In the genomic region with DNA sequence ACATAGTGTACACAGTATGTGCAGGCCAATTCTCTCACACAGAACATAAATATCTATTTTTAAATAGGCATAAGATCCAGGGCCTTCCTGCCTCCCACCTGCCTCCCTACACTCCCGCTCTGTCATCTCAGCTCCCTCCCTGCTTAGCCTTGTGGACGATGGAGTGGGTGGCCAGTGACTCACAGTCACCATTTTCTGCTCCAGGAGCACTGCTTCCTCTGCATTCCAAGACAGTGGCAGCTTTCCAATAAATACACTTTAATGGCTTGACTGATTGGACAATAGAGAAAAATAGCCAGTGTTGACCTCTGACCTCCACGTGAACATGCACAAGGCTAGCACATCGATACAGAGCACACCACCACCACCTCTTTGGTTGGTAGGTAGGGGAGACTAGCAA, we compare ENCODE assay signal across 15 mouse cellular contexts. TPM values are rescaled to one million over a fixed set of nuclear protein-coding genes. Genes with fewer than 3 reads are reported as not detected.
DNase-seq lines count a peak whose midpoint lies in the region; ATAC-seq and TF ChIP-seq lines count a peak whose summit lies in the region.
"Had no signal": no experiment of that assay in that cellular context is flagged by ENCODE, and none has a peak within 500 bp of the region (broad histone marks: within the 10 kb centered on the region; RNA-seq: fewer than 3 reads in every experiment).

No protein-coding gene starts in this region.

- H3K79me2 ChIP-seq in myocyte (ENCODE audit: control insufficient read depth, insufficient read depth): no peaks in the 10 kb centered on the region

- TF ChIP-seq POLR2A in embryonic fibroblast, embryonic 13.5 days (IDR thresholded peaks at IDR 0.05; ENCODE audit: low read depth, low read length): no peak
- TF ChIP-seq POLR2A in myocyte (IDR thresholded peaks at IDR 0.05; ENCODE audit: insufficient read length, low read depth): no peak

- intact Hi-C loops in heart, postnatal 25 days (cut with DNase I): no loop called here

- ATAC-seq in lung, embryonic 14.5 days (ENCODE audit: insufficient read depth): no peak
- ATAC-seq in CD4-positive, CD25-positive, alpha-beta regulatory T cell, adult 4 months: no peak
- ATAC-seq: midbrain, embryonic 15.5 days had no signal

- 48% methylated on average over 4 of the region's 4 CpGs for WGBS in lung, embryonic 14.5 days

- no peak overlapping the region for H3K4me3 ChIP-seq in lung, embryonic 14.5 days (ENCODE audit: low read depth, low read length)
- no peak overlapping the region for H3K4me3 ChIP-seq in embryonic fibroblast, embryonic 13.5 days (ENCODE audit: insufficient read depth, low read length)
- no peak overlapping the region for H3K4me3 ChIP-seq in myocyte
- H3K4me3 ChIP-seq: embryonic facial prominence, embryonic 10.5 days; limb, embryonic 12.5 days; midbrain, embryonic 15.5 days; neural tube, embryonic 13.5 days had no signal

- TF ChIP-seq CTCF in lung, embryonic 14.5 days (IDR thresholded peaks at IDR 0.05; ENCODE audit: low read depth): no peak
- TF ChIP-seq CTCF in embryonic fibroblast, embryonic 13.5 days (IDR thresholded peaks at IDR 0.05; ENCODE audit: borderline replicate concordance, insufficient read depth, low read length): no peak

- H3K36me3 ChIP-seq in lung, embryonic 14.5 days (ENCODE audit: insufficient read depth): no peaks in the 10 kb centered on the region
- no peaks in the 10 kb centered on the region for H3K36me3 ChIP-seq in myocyte (ENCODE audit: control insufficient read depth, insufficient read depth)
- H3K36me3 ChIP-seq: embryonic facial prominence, embryonic 10.5 days; limb, embryonic 12.5 days; midbrain, embryonic 15.5 days; neural tube, embryonic 13.5 days had no signal

- no peaks in the 10 kb centered on the region for H3K9me3 ChIP-seq in lung, embryonic 14.5 days (ENCODE audit: low read depth, low read length)
- H3K9me3 ChIP-seq: embryonic facial prominence, embryonic 10.5 days; limb, embryonic 12.5 days; midbrain, embryonic 15.5 days; neural tube, embryonic 13.5 days had no signal

- no peak overlapping the region for H3K9ac ChIP-seq in lung, embryonic 14.5 days
- H3K9ac ChIP-seq: limb, embryonic 12.5 days; midbrain, embryonic 15.5 days; neural tube, embryonic 13.5 days had no signal

- no peak overlapping the region for H3ac ChIP-seq in myocyte (ENCODE audit: control insufficient read depth, insufficient read length)

- no peak overlapping the region for H3K27ac ChIP-seq in lung, embryonic 14.5 days (ENCODE audit: low read depth)
- peak overlapping the region; percentile 31; the same call in 1 of the 2 replicates for H3K27ac ChIP-seq in embryonic fibroblast, embryonic 13.5 days (ENCODE audit: insufficient read depth, low read length)
- H3K27ac ChIP-seq: embryonic facial prominence, embryonic 10.5 days; limb, embryonic 12.5 days; macrophage; midbrain, embryonic 15.5 days; neural tube, embryonic 13.5 days had no signal

- no peak overlapping the region for H3K4me2 ChIP-seq in lung, embryonic 14.5 days
- H3K4me2 ChIP-seq in myocyte (ENCODE audit: low read depth): no peak overlapping the region
- H3K4me2 ChIP-seq: limb, embryonic 12.5 days; midbrain, embryonic 15.5 days; neural tube, embryonic 13.5 days had no signal

- H3K27me3 ChIP-seq in lung, embryonic 14.5 days (ENCODE audit: insufficient read depth, low read length): no peaks in the 10 kb centered on the region
- no peaks in the 10 kb centered on the region for H3K27me3 ChIP-seq in myocyte (ENCODE audit: control insufficient read depth, insufficient read depth, insufficient read length)
- H3K27me3 ChIP-seq: limb, embryonic 12.5 days; midbrain, embryonic 15.5 days; neural tube, embryonic 13.5 days had no signal

- H3K4me1 ChIP-seq in lung, embryonic 14.5 days (ENCODE audit: insufficient read depth): no peaks in the 10 kb centered on the region
- peaks cover 15% of the 10 kb centered on the region for H3K4me1 ChIP-seq in embryonic fibroblast, embryonic 13.5 days (ENCODE audit: control insufficient read depth, insufficient read depth, low read length)
- H3K4me1 ChIP-seq: limb, embryonic 12.5 days; midbrain, embryonic 15.5 days; neural tube, embryonic 13.5 days had no signal

- peak; percentile 28 to 43 for DNase-seq in heart, adult 9 months (ENCODE audit: low spot score in 2 of 2)
- DNase-seq in heart, postnatal 25 days (ENCODE audit: low spot score): no peak
- peak; percentile 60 for DNase-seq in lung, embryonic 14.5 days
- DNase-seq in lung, postnatal 14 days: no peak
- no peak for DNase-seq in cerebellum, postnatal 25 days
- DNase-seq: cerebellum, adult 8-10 months; gastrocnemius, postnatal 25 days had no signal

TF ChIP-seq in myocyte, 11 proteins besides CTCF, POLR2A, EP300 and RAD21:
- TF ChIP-seq TCF3 (IDR thresholded peaks at IDR 0.05; ENCODE audit: insufficient read length, low read depth) (no peak), MYOD1 (IDR thresholded peaks at IDR 0.05; ENCODE audit: control insufficient read depth in 1 of 3, insufficient read length in 2 of 3, low read depth in 2 of 3) (peak in 2 of 3 experiments; percentile 38 to 76)

RNA-seq across cellular contexts. Expression of a gene that starts 42.5 kb away (rescaled TPM):
- 10 to 100 TPM in 1 of 2 experiments, 1 to 10 TPM in 1; 3.4 to 23.9 TPM for total RNA-seq in heart, postnatal 25 days (2021)
- 10.3 and 10.6 TPM in 2 replicates for polyA plus RNA-seq in lung, embryonic 14.5 days (2014; fragmentation: Nextera tagmentation; extraction: Ambion mirVana)
- polyA plus RNA-seq in embryonic fibroblast, embryonic 13.5 days (2011; ENCODE audit: insufficient read length, low read depth, missing spikeins): 24.4 and 27.8 TPM in 2 replicates
- polyA plus RNA-seq in myocyte (2012; fragmentation: generic; extraction: Trizol): 10.5 TPM
- 10 to 100 TPM; 22.6 to 25.0 TPM for polyA plus RNA-seq in CD4-positive, CD25-positive, alpha-beta regulatory T cell, adult 4 months (2017; shearing (Covaris generic))

Comparison
In these comparisons a context has a peak if more than half of its experiments do, and no peak if none do; other contexts are left out.
1. DNase-seq: peak in heart, adult 9 months (2 of 2) and lung, embryonic 14.5 days (single experiment); none in heart, postnatal 25 days (single experiment), lung, postnatal 14 days (single experiment) and cerebellum, postnatal 25 days (0 of 2).